Mouse (Mus musculus) ovary, postnatal 10 days (tissue): ENCODE data around the gene Siah2.

Experiments used
- DNase-seq: peaks from one replicate; pipeline ENCODE4 v3.0.0; 2022; ENCODE audit warnings: low spot score

The Siah2 gene

GRCm38 (mm10) chr3:58660636-58661035, 31.6 kb downstream of the Siah2 start:
- DNase-seq = no peak

GRCm38 (mm10) chr3:58657356-58657755, 34.8 kb downstream of the Siah2 start:
- no peak for DNase-seq

GRCm38 (mm10) chr3:58655362-58656130, 36.7 kb downstream of the Siah2 start:
- peak; percentile 29 for DNase-seq

GRCm38 (mm10) chr3:58653907-58654306, 38.3 kb downstream of the Siah2 start:
- no peak for DNase-seq

DNA sequence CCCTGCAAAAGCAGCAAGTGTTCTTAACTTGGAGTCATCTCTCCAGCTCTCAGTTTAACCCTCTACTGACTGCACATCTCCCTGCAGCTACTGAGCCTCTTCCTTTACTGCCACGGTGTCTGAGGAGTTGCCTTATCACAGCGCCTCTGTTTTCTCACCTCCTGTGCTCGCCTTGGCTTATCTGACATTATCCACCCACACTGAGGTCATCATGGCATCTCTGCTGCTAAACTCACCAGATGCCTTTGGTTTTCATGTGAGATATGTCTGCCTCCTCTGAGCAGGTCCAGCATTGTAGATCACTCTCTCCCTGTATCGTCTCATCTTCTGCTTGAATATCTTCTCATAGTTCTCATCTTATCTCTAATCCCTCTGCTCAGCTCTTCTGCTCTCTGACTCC, 41.9 kb downstream of the Siah2 start:
- DNase-seq = no peak

DNA sequence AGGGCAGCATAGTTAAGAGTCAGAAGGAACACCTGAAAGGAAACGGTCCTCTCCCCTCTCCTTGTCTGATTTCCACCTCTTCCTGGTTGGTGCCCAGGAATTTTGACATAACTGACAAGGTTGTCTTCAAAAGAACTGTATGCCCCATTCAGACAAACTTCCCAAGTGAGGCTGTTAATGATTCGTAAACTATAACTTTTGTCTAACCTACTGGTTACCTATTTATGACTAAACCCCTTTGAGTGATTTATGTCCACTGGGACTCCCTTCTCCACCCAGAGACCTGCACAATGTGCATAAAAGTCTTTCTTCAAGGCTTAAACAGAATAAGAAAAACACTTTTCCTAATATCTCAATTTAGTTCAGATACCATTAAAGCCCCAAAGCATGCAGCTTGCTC, 45.0 kb downstream of the Siah2 start:
- no peak for DNase-seq

GRCm38 (mm10) chr3:58646180-58646579, 46.0 kb downstream of the Siah2 start:
- DNase-seq = no peak

- peak; percentile 15 for DNase-seq
Observed at GRCm38 (mm10) chr3:58636406-58637295, 55.5 kb downstream of the Siah2 start, which contains the start of gene Erich6. TSS of gene Erich6 (minus strand) at chr3:58637207.

- DNase-seq = no peak
Observed at GRCm38 (mm10) chr3:58631693-58632092, 60.5 kb downstream of the Siah2 start.

- no peak for DNase-seq
Observed at GRCm38 (mm10) chr3:58624981-58625380, 67.2 kb downstream of the Siah2 start.
